Mouse (Mus musculus) left cerebral cortex, postnatal 14 days (tissue): ENCODE data around the gene Megf11. TPM values are rescaled to one million over a fixed set of nuclear protein-coding genes. Genes with fewer than 3 reads are reported as not detected.
"Not testable (repeated sequence)": the region's sequence is repeated elsewhere in the genome, so short reads cannot be mapped to it uniquely, and the experiment has no call there.

Experiments
- DNase-seq, 2 experiments: peaks; one replicate each; pipeline ENCODE4 v3.0.0; 2021 to 2022; ENCODE audit warnings: low spot score in 2 of 2, mixed read lengths in 1 of 2
- intact Hi-C: fragments of 180-260 bp; cut with DNase I; formaldehyde crosslinking; loops from one replicate; pipeline ENCODE4 v1.15.1; 2025
- total RNA-seq, 2 experiments: library from RNA; stranded (reverse); gene quantifications; 2 replicates each; pipeline ENCODE4 v1.2.3; 2021

Gene Megf11
- total RNA-seq, 2 experiments from 2014 or later: 13.6 to 14.5 TPM

GRCm38 (mm10) chr9:64652841-64653361 lies 267.5 kb downstream of the Megf11 start:
- intact Hi-C loops: no loop called here
- DNase-seq: no peak

- intact Hi-C loops: no loop called here
- no peak for DNase-seq
Observed at GRCm38 (mm10) chr9:64654723-64655122, 269.3 kb downstream of the Megf11 start.

- no peak for DNase-seq
- intact Hi-C loops: no loop called here
Observed at GRCm38 (mm10) chr9:64656613-64657012, 271.2 kb downstream of the Megf11 start.

DNA sequence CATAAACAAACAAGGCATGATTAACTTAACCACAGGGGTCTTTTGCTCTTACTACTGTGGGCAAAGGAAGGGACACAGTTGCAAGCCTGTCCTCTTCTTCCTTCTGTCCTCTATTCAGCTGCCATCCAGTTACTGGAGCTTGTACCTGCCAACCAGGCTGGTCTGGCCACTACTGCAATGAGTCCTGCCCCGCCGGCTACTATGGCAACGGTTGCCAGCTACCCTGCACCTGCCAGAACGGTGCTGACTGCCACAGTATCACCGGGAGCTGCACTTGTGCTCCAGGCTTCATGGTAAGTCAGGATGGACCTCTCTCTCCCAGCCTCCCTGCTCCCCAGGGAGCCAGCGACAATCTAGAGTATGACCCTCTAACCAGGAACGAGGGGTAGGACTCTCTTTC lies 274.8 kb downstream of the Megf11 start:
- intact Hi-C loops: no loop called here
- DNase-seq: no peak

DNA sequence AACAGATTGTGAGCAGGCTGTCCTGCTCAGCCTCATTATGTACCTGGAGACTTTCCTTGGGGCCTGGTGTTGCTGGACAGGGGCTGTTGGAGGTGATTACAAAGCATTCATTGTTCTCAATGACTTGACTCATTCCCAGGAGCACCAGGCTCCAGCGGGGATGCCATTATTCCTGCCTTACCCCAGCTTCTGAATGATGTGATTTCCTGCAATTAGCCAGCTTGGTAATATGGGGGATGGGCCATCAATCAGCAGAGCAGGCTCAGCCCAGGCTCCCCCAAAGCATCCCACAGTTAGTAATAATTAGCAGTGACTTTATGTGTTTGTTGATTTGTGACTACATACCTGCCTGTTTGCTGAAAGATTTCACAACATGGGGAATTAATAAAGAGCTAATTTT lies 279.2 kb downstream of the Megf11 start:
- no peak for DNase-seq
- intact Hi-C loops: no loop called here

DNA sequence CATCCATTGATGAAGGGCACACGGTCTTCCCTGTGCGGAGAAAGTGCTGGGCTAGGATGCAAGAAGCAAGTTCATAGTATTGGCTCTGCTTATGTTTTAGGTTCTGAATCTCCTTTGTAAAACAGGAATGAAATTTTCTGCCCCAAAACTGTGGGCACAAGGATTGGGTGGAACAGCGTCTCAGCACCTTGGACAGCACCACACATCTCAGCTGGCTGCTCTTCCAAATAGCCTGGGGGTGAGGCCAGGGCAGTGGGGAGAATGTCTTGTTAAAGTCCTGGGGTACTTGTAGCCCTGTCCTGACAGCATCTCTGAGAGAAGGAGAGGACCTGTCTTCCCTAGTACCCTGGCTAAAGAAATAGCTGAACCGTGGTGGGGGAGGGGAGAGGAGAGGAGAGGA lies 281.1 kb downstream of the Megf11 start:
- intact Hi-C loops: no loop called here
- no peak for DNase-seq

DNA sequence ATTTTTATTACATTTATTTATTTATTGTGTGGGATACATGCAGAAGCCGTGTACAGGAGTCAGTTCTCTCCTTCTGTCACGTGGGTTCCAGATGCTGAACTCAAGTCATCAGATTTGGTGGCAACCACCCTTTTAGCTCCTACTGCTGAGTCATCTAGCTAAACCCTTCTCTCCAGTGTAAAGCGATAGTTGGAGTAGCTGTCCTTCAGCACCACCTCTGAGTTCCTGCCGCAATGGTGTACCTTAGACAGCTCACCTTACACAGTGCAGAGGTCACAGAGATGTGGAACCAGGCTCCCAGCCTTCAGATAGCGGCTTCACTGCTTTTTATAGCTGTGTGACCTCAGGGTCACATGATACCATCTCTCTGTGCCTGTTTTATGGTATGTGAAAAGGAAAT lies 282.1 kb downstream of the Megf11 start:
- intact Hi-C loops: no loop called here
- no peak for DNase-seq

DNA sequence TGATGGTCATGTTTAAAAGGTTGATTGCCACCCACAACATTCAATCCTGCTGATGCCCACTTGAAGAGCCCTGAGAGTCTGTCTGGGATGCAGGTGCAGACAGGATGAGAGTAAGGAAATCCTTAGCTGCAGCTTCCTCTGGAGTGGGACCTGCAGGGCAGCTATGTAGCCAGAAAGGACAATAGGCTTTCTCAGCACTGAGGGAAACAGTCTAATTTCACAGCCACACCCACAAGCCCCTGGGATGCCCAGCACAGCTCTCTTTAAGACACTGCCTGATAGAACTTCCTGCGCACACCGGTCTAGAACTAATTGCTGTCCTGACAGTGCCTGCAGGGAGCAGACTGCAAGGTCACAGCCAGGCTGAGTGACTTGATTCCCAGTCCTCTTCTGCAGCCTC lies 282.6 kb downstream of the Megf11 start:
- intact Hi-C loops: no loop called here
- no peak for DNase-seq

DNA sequence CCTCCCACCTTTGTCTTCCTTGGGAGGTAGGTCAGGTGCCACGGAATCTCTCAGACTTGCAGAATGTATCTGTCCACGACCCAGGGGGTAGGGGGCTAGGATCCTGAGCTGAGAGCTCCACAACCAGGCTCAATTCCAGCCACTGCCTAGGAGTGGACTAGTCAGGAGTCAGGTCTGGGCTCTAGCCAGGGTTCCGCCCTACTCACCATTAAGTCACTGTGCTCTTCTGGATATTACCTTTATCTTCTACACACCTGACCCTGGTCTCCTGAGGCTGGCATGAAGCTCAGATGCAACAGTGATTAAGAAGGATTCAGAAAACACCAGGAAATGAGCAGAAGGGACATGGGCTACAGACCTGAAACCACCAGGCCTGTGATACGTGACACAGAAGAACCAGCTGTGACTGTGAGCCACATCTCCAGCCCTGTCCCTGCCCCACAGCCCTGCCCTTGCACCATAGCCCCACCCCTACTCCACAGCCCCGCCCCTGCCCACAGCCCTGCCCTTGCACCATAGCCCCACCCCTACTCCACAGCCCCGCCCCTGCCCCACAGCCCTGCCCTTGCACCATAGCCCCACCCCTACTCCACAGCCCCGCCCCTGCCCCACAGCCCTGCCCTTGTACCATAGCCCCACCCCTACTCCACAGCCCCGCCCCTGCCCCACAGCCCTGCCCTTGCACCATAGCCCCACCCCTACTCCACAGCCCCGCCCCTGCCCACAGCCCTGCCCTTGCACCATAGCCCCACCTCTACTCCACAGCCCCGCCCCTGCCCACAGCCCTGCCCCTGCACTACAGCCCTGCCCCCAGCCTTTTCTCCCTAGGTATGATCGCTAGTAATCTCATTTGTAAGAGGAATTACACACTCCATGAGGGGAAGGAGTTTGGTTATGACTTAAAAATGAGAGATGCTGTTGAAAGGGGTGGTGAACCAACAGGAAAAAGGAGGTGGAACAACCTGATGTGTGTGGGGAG lies 286.2 kb downstream of the Megf11 start:
- intact Hi-C loops: not testable (repeated sequence)

DNA sequence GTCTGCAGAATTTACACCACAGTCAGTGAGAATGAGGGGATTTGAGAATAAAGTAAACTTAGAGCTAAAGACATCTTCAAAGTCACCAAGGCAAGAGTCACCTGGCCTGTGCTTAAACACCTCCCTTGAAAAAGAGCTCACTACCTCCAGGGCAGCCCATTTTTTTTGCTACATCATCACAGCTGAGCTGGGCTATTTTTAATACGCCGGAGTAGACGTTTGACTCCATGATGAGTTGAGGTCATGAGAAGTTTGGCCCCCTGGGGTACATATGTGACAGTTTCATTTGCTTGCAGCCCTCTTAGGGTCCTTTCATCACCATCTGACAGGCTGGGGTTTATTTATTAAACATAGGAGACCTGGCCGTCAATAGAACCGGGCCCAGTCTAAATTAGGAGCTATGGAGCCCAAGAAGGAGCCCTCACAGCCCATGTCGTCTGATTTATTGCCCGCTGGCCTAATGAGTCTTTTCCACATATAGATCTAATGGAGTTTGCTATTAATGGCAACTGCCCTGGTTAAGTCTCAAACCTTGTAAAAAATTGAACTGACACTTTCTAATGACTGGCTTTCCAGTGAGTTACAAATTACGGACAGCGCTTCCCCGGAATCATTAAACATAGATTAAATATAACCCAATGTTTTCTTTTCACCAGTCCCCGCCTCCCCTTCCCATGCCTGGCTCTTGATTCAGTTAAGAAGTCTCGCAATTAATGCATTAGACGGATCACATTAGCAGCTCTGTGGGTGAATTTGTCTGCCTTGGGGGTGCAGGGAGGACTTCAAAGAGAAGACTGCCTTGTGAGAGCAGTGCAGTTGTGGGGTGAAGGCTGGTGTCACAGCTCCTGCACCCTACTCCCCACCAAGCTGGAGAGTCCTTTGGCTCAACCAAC lies 301.9 kb downstream of the Megf11 start:
- intact Hi-C loops: no loop called here
- DNase-seq: no peak

More for the DNA sequence above, 286.2 kb downstream of the Megf11 start:
- DNase-seq: not testable (repeated sequence)

DNA sequence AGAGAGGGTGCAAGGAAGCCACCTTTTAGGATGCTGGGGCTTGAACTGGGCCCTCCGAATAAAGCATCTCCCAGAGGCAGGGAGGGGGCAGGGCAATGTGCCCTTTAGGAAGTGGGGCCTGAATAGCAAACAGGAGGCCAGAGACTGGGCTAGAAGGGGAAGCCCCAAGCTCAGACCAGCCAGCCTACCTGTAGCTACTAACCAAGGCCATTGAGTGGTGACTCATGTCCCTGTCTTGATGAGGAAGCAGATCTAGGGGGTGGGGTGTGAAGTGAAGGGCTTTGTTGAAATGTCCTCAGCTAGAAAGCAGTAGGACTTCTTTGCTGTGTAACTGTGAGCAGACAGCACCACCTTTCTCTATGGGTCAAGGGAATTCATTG lies 302.6 kb downstream of the Megf11 start:
- intact Hi-C loops: no loop called here
- DNase-seq: no peak

DNA sequence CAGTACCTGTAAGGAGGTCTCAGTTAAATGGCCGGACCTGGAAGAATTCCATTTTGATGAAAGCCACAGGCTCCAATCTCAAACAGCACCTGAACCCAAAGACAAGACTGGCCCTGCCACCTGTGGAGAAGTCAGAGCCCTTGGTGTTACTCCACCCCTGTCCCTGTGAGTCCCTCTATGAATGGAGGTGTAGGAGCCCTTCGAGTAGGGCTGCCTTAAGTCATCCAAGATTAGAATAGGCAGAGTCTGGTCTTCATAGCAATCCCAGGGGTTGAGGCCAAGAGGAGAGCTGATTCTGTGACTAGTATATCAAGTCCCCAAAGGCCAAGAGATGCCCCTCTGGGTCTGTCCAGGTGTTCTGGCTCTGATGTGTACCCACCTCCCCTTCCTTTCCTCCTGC lies 305.3 kb downstream of the Megf11 start:
- DNase-seq: no peak
- intact Hi-C loops: loop anchor here (2.0 kb wide), 1 partner anchor 342 kb away; no protein-coding TSS in a partner anchor

DNA sequence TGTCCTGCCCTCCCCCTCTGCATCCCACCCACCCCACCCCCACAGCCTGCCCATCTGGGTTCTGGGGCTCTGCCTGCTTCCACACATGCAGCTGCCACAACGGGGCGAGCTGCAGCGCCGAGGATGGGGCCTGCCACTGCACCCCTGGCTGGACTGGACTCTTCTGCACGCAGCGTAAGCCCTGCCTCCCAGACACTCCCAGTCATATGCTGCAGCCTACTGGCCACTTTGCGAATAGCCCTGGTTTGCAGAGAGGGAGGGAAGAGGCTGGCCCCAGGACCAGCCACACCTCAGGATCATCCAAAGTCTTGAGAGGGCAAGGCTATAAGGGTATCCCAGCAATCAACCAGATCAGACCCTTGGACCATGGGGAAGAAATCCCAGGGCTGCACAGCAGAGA lies 305.8 kb downstream of the Megf11 start:
- DNase-seq: peak; percentile 49 to 72
- intact Hi-C loops: loop anchor here (2.0 kb wide), 1 partner anchor 342 kb away; no protein-coding TSS in a partner anchor

GRCm38 (mm10) chr9:64693094-64693493 lies 307.7 kb downstream of the Megf11 start:
- intact Hi-C loops: no loop called here
- no peak for DNase-seq

DNA sequence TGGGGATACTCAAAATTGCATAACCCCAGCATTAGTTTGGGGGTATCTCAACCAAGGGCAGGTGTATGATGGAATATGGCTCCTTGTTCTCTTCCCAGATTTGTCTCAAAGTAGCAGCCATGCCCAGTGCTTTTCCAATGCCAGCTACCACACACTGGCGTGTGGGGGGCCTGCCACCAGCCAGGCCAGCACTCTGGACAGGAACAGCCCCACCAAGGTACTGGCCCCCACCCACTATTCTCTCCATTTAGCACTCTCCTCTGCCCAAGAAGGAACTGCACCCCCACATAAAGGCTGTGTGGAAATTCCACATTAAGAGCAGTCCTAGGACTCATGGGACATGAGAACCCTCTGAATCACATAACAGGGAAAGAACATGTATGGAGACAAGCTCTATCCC lies 309.8 kb downstream of the Megf11 start:
- intact Hi-C loops: no loop called here
- DNase-seq: no peak

DNA sequence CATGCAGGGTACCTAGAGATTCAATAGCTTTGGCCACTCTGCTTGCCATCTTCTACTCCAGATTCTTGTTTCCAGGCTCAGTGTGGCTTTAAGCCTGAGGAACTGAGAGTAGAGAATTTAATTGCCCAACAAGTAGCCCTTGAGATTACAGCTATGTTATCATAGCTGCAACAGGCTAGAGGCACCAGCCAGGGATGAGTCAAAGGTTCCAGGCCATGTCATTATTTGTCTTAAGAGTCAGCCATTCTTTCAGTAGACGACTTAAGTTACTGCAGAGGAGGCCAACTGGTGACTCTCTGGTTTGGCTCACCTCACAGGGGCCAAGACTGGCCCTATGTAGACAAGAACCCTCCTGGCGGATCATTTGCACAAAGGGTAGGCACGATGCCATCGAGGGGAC lies 311.0 kb downstream of the Megf11 start:
- no peak for DNase-seq
- intact Hi-C loops: no loop called here

- intact Hi-C loops: no loop called here
- no peak for DNase-seq
Observed at GRCm38 (mm10) chr9:64697006-64697405, 311.6 kb downstream of the Megf11 start.

DNA sequence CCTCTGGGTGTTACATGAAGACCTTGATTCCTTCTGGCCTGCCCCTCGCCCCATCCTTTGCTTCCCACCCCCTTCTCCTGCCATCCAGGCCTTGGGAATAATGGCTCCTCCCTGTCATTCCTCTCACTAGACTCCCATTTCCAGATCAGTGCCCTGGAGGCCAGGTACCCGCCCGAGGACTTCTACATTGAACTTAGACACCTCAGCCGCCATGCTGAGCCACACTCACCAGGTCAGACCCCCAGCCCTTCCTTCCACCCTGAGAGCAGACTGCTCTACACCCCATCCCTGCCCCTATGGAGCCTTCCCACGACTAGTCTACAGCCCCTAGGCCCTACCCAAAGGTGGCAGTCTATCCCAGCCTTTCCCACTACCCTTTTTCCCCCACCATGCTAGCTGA lies 312.3 kb downstream of the Megf11 start:
- intact Hi-C loops: no loop called here
- no peak for DNase-seq

GRCm38 (mm10) chr9:64698586-64698985 lies 313.2 kb downstream of the Megf11 start:
- no peak for DNase-seq
- intact Hi-C loops: no loop called here
